Mouse (Mus musculus): ENCODE measurements around the gene Ccdc120. TPM values are rescaled to one million over a fixed set of nuclear protein-coding genes. Genes with fewer than 3 reads are reported as not detected.
"Not testable (repeated sequence)": the region's sequence is repeated elsewhere in the genome, so short reads cannot be mapped to it uniquely, and the experiment has no call there.

The Ccdc120 gene
- polyA plus RNA-seq, 1 experiment = 0.75 TPM

- H3K27ac ChIP-seq (ENCODE audit: insufficient read depth, low read depth, low read length) = no peak overlapping the region
These were observed 21.8 kb downstream of the Ccdc120 start for GRCm38 (mm10) chrX:7728922-7729265.

GRCm38 (mm10) chrX:7728215-7728921 is 22.3 kb downstream of the Ccdc120 start, which contains the start of gene Praf2:
Gene Praf2, plus strand, starts transcription at chrX:7728439.
- Histone ChIP-seq H3K4me1 (ENCODE audit: control insufficient read depth, insufficient read depth, low read length) (peaks cover 15% of the 10 kb centered on the region), H3K4me3 (ENCODE audit: insufficient read depth, low read length) (peak within 1 kb of the TSS; percentile 69), H3K27ac (ENCODE audit: insufficient read depth, low read depth, low read length) (peak within 1 kb of the TSS; percentile 77)
- no peak for TF ChIP-seq CTCF (IDR thresholded peaks at IDR 0.05; ENCODE audit: low read depth, low read length)
- no peak for TF ChIP-seq POLR2A (IDR thresholded peaks at IDR 0.05; ENCODE audit: borderline replicate concordance, low read depth, low read length)

More at GRCm38 (mm10) chrX:7728922-7729265, 21.8 kb downstream of the Ccdc120 start:
- H3K4me1 ChIP-seq (ENCODE audit: control insufficient read depth, insufficient read depth, low read length) = peaks cover 15% of the 10 kb centered on the region
- H3K4me3 ChIP-seq (ENCODE audit: insufficient read depth, low read length) = peak overlapping the region; percentile 69
- TF ChIP-seq CTCF (IDR thresholded peaks at IDR 0.05; ENCODE audit: low read depth, low read length) (no peak), POLR2A (IDR thresholded peaks at IDR 0.05; ENCODE audit: borderline replicate concordance, low read depth, low read length) (no peak)

GRCm38 (mm10) chrX:7727176-7727575 is 23.5 kb downstream of the Ccdc120 start:
- peaks cover 17% of the 10 kb centered on the region for H3K4me1 ChIP-seq (ENCODE audit: control insufficient read depth, insufficient read depth, low read length)
- H3K27ac ChIP-seq (ENCODE audit: insufficient read depth, low read depth, low read length) = peak overlapping the region; percentile 77
- H3K4me3 ChIP-seq (ENCODE audit: insufficient read depth, low read length) = no peak overlapping the region
- no peak for TF ChIP-seq CTCF (IDR thresholded peaks at IDR 0.05; ENCODE audit: low read depth, low read length)
- no peak for TF ChIP-seq POLR2A (IDR thresholded peaks at IDR 0.05; ENCODE audit: borderline replicate concordance, low read depth, low read length)

- no peak for TF ChIP-seq CTCF (IDR thresholded peaks at IDR 0.05; ENCODE audit: low read depth, low read length)
- Histone ChIP-seq H3K27ac (ENCODE audit: insufficient read depth, low read depth, low read length) (no peak overlapping the region), H3K4me3 (ENCODE audit: insufficient read depth, low read length) (no peak overlapping the region), H3K4me1 (ENCODE audit: control insufficient read depth, insufficient read depth, low read length) (peaks cover 17% of the 10 kb centered on the region)
These were observed 24.9 kb downstream of the Ccdc120 start for GRCm38 (mm10) chrX:7725841-7726240.

GRCm38 (mm10) chrX:7724135-7724534 is 26.6 kb downstream of the Ccdc120 start:
- H3K4me1 ChIP-seq (ENCODE audit: control insufficient read depth, insufficient read depth, low read length) = peaks cover 15% of the 10 kb centered on the region
- H3K4me3 ChIP-seq (ENCODE audit: insufficient read depth, low read length) = no peak overlapping the region
- no peak overlapping the region for H3K27ac ChIP-seq (ENCODE audit: insufficient read depth, low read depth, low read length)
- TF ChIP-seq POLR2A (IDR thresholded peaks at IDR 0.05; ENCODE audit: borderline replicate concordance, low read depth, low read length) (no peak), CTCF (IDR thresholded peaks at IDR 0.05; ENCODE audit: low read depth, low read length) (no peak)

- TF ChIP-seq CTCF (IDR thresholded peaks at IDR 0.05; ENCODE audit: low read depth, low read length) (no peak), POLR2A (IDR thresholded peaks at IDR 0.05; ENCODE audit: borderline replicate concordance, low read depth, low read length) (no peak)
- peaks cover 11% of the 10 kb centered on the region for H3K4me1 ChIP-seq (ENCODE audit: control insufficient read depth, insufficient read depth, low read length)
- peak overlapping the region; percentile 74 for H3K4me3 ChIP-seq (ENCODE audit: insufficient read depth, low read length)
- peak overlapping the region; percentile 93 for H3K27ac ChIP-seq (ENCODE audit: insufficient read depth, low read depth, low read length)
These were observed 28.0 kb downstream of the Ccdc120 start for GRCm38 (mm10) chrX:7722691-7723090.

- Histone ChIP-seq H3K27ac (ENCODE audit: insufficient read depth, low read depth, low read length) (peak overlapping the region; percentile 93), H3K4me1 (ENCODE audit: control insufficient read depth, insufficient read depth, low read length) (0 out of 2 replicates have a peak, but pooled peaks cover 9% of the 10 kb centered on the region), H3K4me3 (ENCODE audit: insufficient read depth, low read length) (peak overlapping the region; percentile 74)
- TF ChIP-seq POLR2A (IDR thresholded peaks at IDR 0.05; ENCODE audit: borderline replicate concordance, low read depth, low read length) (no peak), CTCF (IDR thresholded peaks at IDR 0.05; ENCODE audit: low read depth, low read length) (no peak)
These were observed 28.5 kb downstream of the Ccdc120 start for GRCm38 (mm10) chrX:7722282-7722611.

- Histone ChIP-seq H3K4me3 (ENCODE audit: insufficient read depth, low read length) (peak within 1 kb of the TSS; percentile 74), H3K27ac (ENCODE audit: insufficient read depth, low read depth, low read length) (peak within 1 kb of the TSS; percentile 93), H3K4me1 (ENCODE audit: control insufficient read depth, insufficient read depth, low read length) (0 out of 2 replicates have a peak, but pooled peaks cover 5% of the 10 kb centered on the region)
- TF ChIP-seq POLR2A (IDR thresholded peaks at IDR 0.05; ENCODE audit: borderline replicate concordance, low read depth, low read length) (no peak), CTCF (IDR thresholded peaks at IDR 0.05; ENCODE audit: low read depth, low read length) (no peak)
These were observed 29.0 kb downstream of the Ccdc120 start, which contains the start of gene Gm45208 for GRCm38 (mm10) chrX:7721514-7722281. Gene Gm45208, plus strand, starts transcription at chrX:7722245.

GRCm38 (mm10) chrX:7716058-7716457 is 34.6 kb downstream of the Ccdc120 start:
- H3K27ac ChIP-seq (ENCODE audit: insufficient read depth, low read depth, low read length); H3K4me3 ChIP-seq (ENCODE audit: insufficient read depth, low read length); H3K4me1 ChIP-seq (ENCODE audit: control insufficient read depth, insufficient read depth, low read length): not testable (repeated sequence)

- H3K4me3 ChIP-seq (ENCODE audit: insufficient read depth, low read length) = peak within 1 kb of the TSS; percentile 50
- H3K27ac ChIP-seq (ENCODE audit: insufficient read depth, low read depth, low read length) = peak within 1 kb of the TSS; percentile 63
- not testable (repeated sequence) for H3K4me1 ChIP-seq (ENCODE audit: control insufficient read depth, insufficient read depth, low read length)
These were observed 36.4 kb downstream of the Ccdc120 start, which contains the start of gene Wdr45 for GRCm38 (mm10) chrX:7714135-7714899. Gene Wdr45, plus strand, starts transcription at chrX:7714333.

- not testable (repeated sequence) for H3K4me1 ChIP-seq (ENCODE audit: control insufficient read depth, insufficient read depth, low read length)
- peak overlapping the region; percentile 23 for H3K27ac ChIP-seq (ENCODE audit: insufficient read depth, low read depth, low read length)
- peak overlapping the region; percentile 50 for H3K4me3 ChIP-seq (ENCODE audit: insufficient read depth, low read length)
These were observed 37.0 kb downstream of the Ccdc120 start for GRCm38 (mm10) chrX:7713764-7714134.

Measured in bone marrow macrophage, adult 2 months (primary cell).